Mouse (Mus musculus) olfactory bulb, adult 2 months (tissue): ENCODE measurements around the gene Prrg4.

Experiments used
- CTCF ChIP-seq: fragments of 200-500 bp; IDR thresholded peaks from 2 replicates; pipeline ENCODE4 v1.5.1; 2012; ENCODE audit warnings: low read depth, mild to moderate bottlenecking, low read length, moderate library complexity; ENCODE audit not compliant: insufficient read depth
- POLR2A ChIP-seq: fragments of 200-500 bp; IDR thresholded peaks from 2 replicates; pipeline ENCODE4 v1.6.1; 2012; ENCODE audit warnings: mild to moderate bottlenecking, low read depth, low read length, moderate library complexity; ENCODE audit not compliant: insufficient read depth

- TF ChIP-seq POLR2A (no peak), CTCF (no peak)
These were observed 2.0 kb downstream of the Prrg4 start for GRCm38 (mm10) chr2:104847645-104848044.
